Mouse (Mus musculus): ENCODE data around the gene Arsb. TPM values are rescaled to one million over a fixed set of nuclear protein-coding genes. Genes with fewer than 3 reads are reported as not detected.

The Arsb gene
- polyA plus RNA-seq, 1 experiment from 2014 or later = 28.0 TPM

GRCm38 (mm10) chr13:93900934-93901626 is 129.7 kb downstream of the Arsb start:
- Histone ChIP-seq H3K36me3 (ENCODE audit: inconsistent target) (no peaks in the 10 kb centered on the region), H3K4me3 (ENCODE audit: inconsistent target) (no peak overlapping the region), H3K27ac (peak overlapping the region; percentile 16), H3K79me2 (ENCODE audit: inconsistent target) (no peaks in the 10 kb centered on the region)
- WGBS (ENCODE audit: missing documents) = 46% methylated on average over 13 of the region's 13 CpGs

GRCm38 (mm10) chr13:93902126-93902525 is 130.7 kb downstream of the Arsb start:
- Histone ChIP-seq H3K36me3 (ENCODE audit: inconsistent target) (no peaks in the 10 kb centered on the region), H3K79me2 (ENCODE audit: inconsistent target) (no peaks in the 10 kb centered on the region), H3K27ac (no peak overlapping the region), H3K4me3 (ENCODE audit: inconsistent target) (no peak overlapping the region)
- 100% methylated on average over 2 of the region's 2 CpGs for WGBS (ENCODE audit: missing documents)

DNA sequence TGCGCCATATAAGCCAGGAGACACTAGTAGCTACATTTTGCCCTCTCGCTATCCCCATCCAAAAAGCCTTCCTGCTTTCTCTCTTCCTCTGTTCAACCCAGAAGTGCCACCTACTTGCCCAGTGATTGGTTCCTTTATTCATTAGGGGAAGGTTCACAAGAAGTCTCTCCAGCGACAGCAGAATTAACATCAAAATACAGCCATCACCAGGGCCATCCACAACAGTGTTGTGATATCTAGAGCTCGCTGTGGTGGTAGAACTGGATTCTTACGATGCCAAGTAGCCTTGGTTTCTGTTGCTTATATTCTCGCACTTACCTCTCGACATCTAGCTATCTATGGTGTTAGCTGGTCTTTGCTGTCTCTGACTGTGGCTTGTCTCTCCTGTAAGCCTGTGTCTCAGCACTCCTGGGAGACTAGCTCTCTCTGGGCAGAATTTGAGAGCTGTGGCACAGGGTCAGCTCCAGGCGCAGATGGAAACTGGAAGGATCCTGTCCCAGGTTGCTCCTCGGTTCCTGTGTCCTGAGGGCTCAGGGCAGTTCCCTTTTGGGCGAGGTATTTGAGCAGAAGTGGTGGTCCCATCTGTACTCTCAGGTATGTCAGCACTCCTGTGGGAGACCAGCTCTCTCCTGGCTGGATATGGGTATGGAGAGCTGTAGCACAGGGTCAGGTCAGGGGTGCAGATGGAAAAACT is 135.3 kb downstream of the Arsb start:
- Histone ChIP-seq H3K27ac (no peak overlapping the region), H3K79me2 (ENCODE audit: inconsistent target) (no peaks in the 10 kb centered on the region), H3K36me3 (ENCODE audit: inconsistent target) (no peaks in the 10 kb centered on the region), H3K4me3 (ENCODE audit: inconsistent target) (no peak overlapping the region)
- WGBS (ENCODE audit: missing documents) = 94% methylated on average over 10 of the region's 10 CpGs

DNA sequence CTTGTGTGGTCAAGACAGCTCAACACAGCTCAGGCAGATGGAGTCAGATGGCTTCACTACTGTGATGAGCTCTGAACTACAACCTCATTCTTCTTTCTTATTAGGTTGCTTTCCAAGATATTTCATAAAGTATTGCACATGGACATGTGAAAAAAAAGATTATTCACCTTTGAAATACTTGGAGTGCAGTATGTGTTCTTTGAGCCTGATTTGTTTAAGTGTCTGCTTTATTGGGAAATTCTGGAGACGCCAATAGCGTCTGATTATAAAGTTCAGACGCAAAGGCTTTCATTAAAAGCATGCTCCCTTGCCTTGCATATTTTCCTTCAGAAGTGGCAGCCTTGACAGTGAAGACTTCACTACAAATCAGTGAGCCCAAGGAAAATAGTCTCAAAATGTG is 136.5 kb downstream of the Arsb start:
- Histone ChIP-seq H3K79me2 (ENCODE audit: inconsistent target) (no peaks in the 10 kb centered on the region), H3K36me3 (ENCODE audit: inconsistent target) (no peaks in the 10 kb centered on the region), H3K4me3 (ENCODE audit: inconsistent target) (no peak overlapping the region), H3K27ac (no peak overlapping the region)
- WGBS (ENCODE audit: missing documents) = 96% methylated on average over 3 of the region's 3 CpGs

- 95% methylated on average over 5 of the region's 5 CpGs for WGBS (ENCODE audit: missing documents)
- Histone ChIP-seq H3K27ac (no peak overlapping the region), H3K4me3 (ENCODE audit: inconsistent target) (no peak overlapping the region), H3K79me2 (ENCODE audit: inconsistent target) (no peaks in the 10 kb centered on the region), H3K36me3 (ENCODE audit: inconsistent target) (no peaks in the 10 kb centered on the region)
These were observed 138.4 kb downstream of the Arsb start for GRCm38 (mm10) chr13:93909847-93910246.

- Histone ChIP-seq H3K36me3 (ENCODE audit: inconsistent target) (no peaks in the 10 kb centered on the region), H3K4me3 (ENCODE audit: inconsistent target) (no peak overlapping the region), H3K79me2 (ENCODE audit: inconsistent target) (no peaks in the 10 kb centered on the region), H3K27ac (no peak overlapping the region)
- 90% methylated on average over 7 of the region's 7 CpGs for WGBS (ENCODE audit: missing documents)
These were observed 139.6 kb downstream of the Arsb start for GRCm38 (mm10) chr13:93911037-93911436.

DNA sequence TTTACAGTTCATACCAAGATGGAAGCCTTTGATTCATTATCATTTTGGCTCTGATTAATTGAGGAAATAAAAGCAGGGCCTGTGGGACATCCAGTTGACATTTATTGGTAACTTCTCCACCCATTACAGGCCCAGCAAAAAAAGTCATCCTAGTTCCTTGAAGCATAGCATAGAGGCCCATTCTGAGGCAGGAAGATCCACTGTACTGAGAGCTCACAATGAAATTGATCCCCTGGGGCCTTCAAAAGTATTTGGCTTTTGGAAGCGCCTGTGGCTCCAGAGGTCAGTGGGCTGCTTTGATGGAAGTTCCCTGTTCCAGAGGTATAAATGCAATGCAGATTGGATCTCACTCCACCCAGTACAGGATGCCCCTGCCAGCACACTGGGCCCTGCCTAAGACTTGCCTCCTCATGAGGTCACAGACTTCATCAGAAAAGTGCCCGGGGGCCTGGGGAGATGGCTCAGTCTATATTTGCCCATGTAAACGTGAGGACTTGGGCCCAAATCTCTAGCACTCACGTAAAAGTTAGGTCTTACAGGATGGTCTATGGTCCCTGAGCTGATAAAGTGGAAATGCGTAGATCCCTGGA is 141.0 kb downstream of the Arsb start:
- Histone ChIP-seq H3K36me3 (ENCODE audit: inconsistent target) (no peaks in the 10 kb centered on the region), H3K27ac (no peak overlapping the region), H3K4me3 (ENCODE audit: inconsistent target) (no peak overlapping the region), H3K79me2 (ENCODE audit: inconsistent target) (no peaks in the 10 kb centered on the region)
- WGBS (ENCODE audit: missing documents) = 92% methylated on average over 5 of the region's 5 CpGs

GRCm38 (mm10) chr13:93914206-93914605 is 142.8 kb downstream of the Arsb start:
- no peak overlapping the region for H3K4me3 ChIP-seq (ENCODE audit: inconsistent target)
- no peak overlapping the region for H3K27ac ChIP-seq
- H3K36me3 ChIP-seq (ENCODE audit: inconsistent target) = no peaks in the 10 kb centered on the region
- WGBS (ENCODE audit: missing documents) = 94% methylated on average over 3 of the region's 3 CpGs
- no peaks in the 10 kb centered on the region for H3K79me2 ChIP-seq (ENCODE audit: inconsistent target)

- Histone ChIP-seq H3K36me3 (ENCODE audit: inconsistent target) (no peaks in the 10 kb centered on the region), H3K27ac (no peak overlapping the region), H3K79me2 (ENCODE audit: inconsistent target) (no peaks in the 10 kb centered on the region), H3K4me3 (ENCODE audit: inconsistent target) (no peak overlapping the region)
- 96% methylated on average over 16 of the region's 16 CpGs for WGBS (ENCODE audit: missing documents)
These were observed 144.5 kb downstream of the Arsb start for GRCm38 (mm10) chr13:93915641-93916570.

GRCm38 (mm10) chr13:93919536-93919935 is 148.1 kb downstream of the Arsb start:
- H3K4me3 ChIP-seq (ENCODE audit: inconsistent target) = no peak overlapping the region
- 92% methylated on average over 3 of the region's 3 CpGs for WGBS (ENCODE audit: missing documents)
- no peaks in the 10 kb centered on the region for H3K79me2 ChIP-seq (ENCODE audit: inconsistent target)
- H3K27ac ChIP-seq = no peak overlapping the region
- H3K36me3 ChIP-seq (ENCODE audit: inconsistent target) = no peaks in the 10 kb centered on the region

GRCm38 (mm10) chr13:93920080-93920785 is 148.8 kb downstream of the Arsb start:
- H3K4me3 ChIP-seq (ENCODE audit: inconsistent target) = no peak overlapping the region
- H3K36me3 ChIP-seq (ENCODE audit: inconsistent target) = no peaks in the 10 kb centered on the region
- no peak overlapping the region for H3K27ac ChIP-seq
- H3K79me2 ChIP-seq (ENCODE audit: inconsistent target) = no peaks in the 10 kb centered on the region
- WGBS (ENCODE audit: missing documents) = 94% methylated on average over 8 of the region's 8 CpGs

GRCm38 (mm10) chr13:93920786-93921300 is 149.4 kb downstream of the Arsb start:
- Histone ChIP-seq H3K27ac (no peak overlapping the region), H3K4me3 (ENCODE audit: inconsistent target) (no peak overlapping the region), H3K79me2 (ENCODE audit: inconsistent target) (no peaks in the 10 kb centered on the region), H3K36me3 (ENCODE audit: inconsistent target) (no peaks in the 10 kb centered on the region)
- 95% methylated on average over 4 of the region's 4 CpGs for WGBS (ENCODE audit: missing documents)

GRCm38 (mm10) chr13:93921831-93922565 is 150.6 kb downstream of the Arsb start:
- 70% methylated on average over 4 of the region's 5 CpGs for whole genome bisulfite sequencing (ENCODE audit: missing documents)

More at GRCm38 (mm10) chr13:93921831-93922565, 150.6 kb downstream of the Arsb start:
- H3K79me2 ChIP-seq (ENCODE audit: inconsistent target) = no peaks in the 10 kb centered on the region
- no peaks in the 10 kb centered on the region for H3K36me3 ChIP-seq (ENCODE audit: inconsistent target)
- no peak overlapping the region for H3K4me3 ChIP-seq (ENCODE audit: inconsistent target)
- H3K27ac ChIP-seq = peak overlapping the region; percentile 36

All from macrophage (primary cell).